Comparison of ENCODE assay signal across 25 mouse cellular contexts in genomic region chr2:121447006-121447405, GRCm38 (mm10). TPM values are rescaled to one million over a fixed set of nuclear protein-coding genes. Genes with fewer than 3 reads are reported as not detected.
DNase-seq lines count a peak whose midpoint lies in the region; TF ChIP-seq lines count a peak whose summit lies in the region.
"Had no signal": no experiment of that assay in that cellular context is flagged by ENCODE, and none has a peak within 500 bp of the region (broad histone marks: within the 10 kb centered on the region; RNA-seq: fewer than 3 reads in every experiment).

No protein-coding gene starts in this region.

- H3K27me3 ChIP-seq in MEL (ENCODE audit: control insufficient read depth in 1 of 2, insufficient read depth in 2 of 2, low read length in 2 of 2) (no peaks in the 10 kb centered on the region), myocyte (ENCODE audit: control insufficient read depth, insufficient read depth, insufficient read length) (no peaks in the 10 kb centered on the region)

- H3K36me3 ChIP-seq in MEL (ENCODE audit: control insufficient read depth in 1 of 2, insufficient read depth in 2 of 2, low read length in 2 of 2) = peaks cover 0 to 30% of the 10 kb centered on the region in 2 experiments; a peak in 2 of 4 replicates
- H3K36me3 ChIP-seq in myocyte (ENCODE audit: control insufficient read depth, insufficient read depth) = peaks cover 7% of the 10 kb centered on the region

- TF ChIP-seq POLR2A in MEL (IDR thresholded peaks at IDR 0.05; ENCODE audit: control insufficient read depth in 1 of 2, insufficient read depth in 1 of 2, low read depth in 1 of 2, low read length in 2 of 2, poor library complexity in 1 of 2) = no peak
- TF ChIP-seq POLR2A in myocyte (IDR thresholded peaks at IDR 0.05; ENCODE audit: insufficient read length, low read depth) = no peak

- H3K9me3 ChIP-seq in MEL (replicated peaks; ENCODE audit: insufficient read depth, low read length) = no peaks in the 10 kb centered on the region
- H3K9me3 ChIP-seq: forebrain, embryonic 10.5 days; forebrain, embryonic 13.5 days; G1E; hindbrain, embryonic 10.5 days; hindbrain, embryonic 13.5 days had no signal

- no peak for TF ChIP-seq CTCF in MEL (IDR thresholded peaks at IDR 0.05 in 2 of 3, conservative IDR thresholded peaks at IDR 0.05 in 1 of 3; ENCODE audit: control insufficient read depth in 1 of 3, insufficient read depth in 1 of 3, low read depth in 2 of 3, low read length in 3 of 3, poor library complexity in 1 of 3, severe bottlenecking in 1 of 3)

- peak overlapping the region; percentile 95 for H3K4me2 ChIP-seq in myocyte (ENCODE audit: low read depth)
- H3K4me2 ChIP-seq: forebrain, embryonic 13.5 days; hindbrain, embryonic 13.5 days had no signal

- H3K4me1 ChIP-seq in MEL (ENCODE audit: control insufficient read depth in 1 of 2, insufficient read depth in 2 of 2, low read length in 2 of 2) = peaks cover 18 to 39% of the 10 kb centered on the region in 2 experiments

- TF ChIP-seq EP300 in MEL (IDR thresholded peaks at IDR 0.05; ENCODE audit: low read depth in 1 of 2, low read length in 2 of 2) = peak; percentile 4 to 5; a peak in 1 of 4 replicates

- peak; percentile 56 for DNase-seq in heart, adult 11 months
- no peak for DNase-seq in heart, adult 8-10 months (ENCODE audit: low spot score)
- DNase-seq in 416B (ENCODE audit: low read depth) (peak; percentile 84), MEL (ENCODE audit: low read depth, low spot score) (peak; percentile 86)
- DNase-seq in adrenal gland, postnatal 25 days = no peak
- no peak for DNase-seq in embryo, embryonic 10.5 days (ENCODE audit: low spot score)
- DNase-seq: adrenal gland, postnatal 10 days; B cell, adult 2 months; cerebellum, adult 11 months; cerebellum, adult 2 months; cerebellum, adult 9-11 months; cerebellum, postnatal 25 days; gastrocnemius, postnatal 10 days; heart, adult 18-20 months; kidney, adult 18-20 months had no signal

- H3K79me2 ChIP-seq in MEL (ENCODE audit: control insufficient read depth, insufficient read depth, low read length, poor library complexity) (peaks cover 17% of the 10 kb centered on the region), myocyte (ENCODE audit: control insufficient read depth, insufficient read depth) (peaks cover 22% of the 10 kb centered on the region)

- H3ac ChIP-seq in myocyte (ENCODE audit: control insufficient read depth, insufficient read length) = no peak overlapping the region

- peak overlapping the region; percentile 1 to 59; a peak in 2 of 4 replicates for H3K4me3 ChIP-seq in MEL (ENCODE audit: control insufficient read depth in 1 of 2, insufficient read depth in 1 of 2, low read depth in 2 of 2, low read length in 2 of 2)
- no peak overlapping the region for H3K4me3 ChIP-seq in myocyte
- H3K4me3 ChIP-seq: forebrain, embryonic 10.5 days; forebrain, embryonic 13.5 days; hindbrain, embryonic 10.5 days; hindbrain, embryonic 13.5 days had no signal

- H3K9ac ChIP-seq in MEL (ENCODE audit: control insufficient read depth, low read depth, low read length, poor library complexity, severe bottlenecking) = no peak overlapping the region
- H3K9ac ChIP-seq: forebrain, embryonic 13.5 days; hindbrain, embryonic 13.5 days had no signal

- H3K27ac ChIP-seq in MEL (ENCODE audit: control insufficient read depth, low read depth, low read length) = peak overlapping the region; percentile 37; the same call in 1 of the 2 replicates
- H3K27ac ChIP-seq: forebrain, embryonic 10.5 days; forebrain, embryonic 13.5 days; hindbrain, embryonic 10.5 days; hindbrain, embryonic 13.5 days had no signal

- no peak for TF ChIP-seq RAD21 in MEL (IDR thresholded peaks at IDR 0.05; ENCODE audit: low read depth, low read length)

TF ChIP-seq in MEL, 35 proteins besides CTCF, POLR2A, EP300 and RAD21 (continues in another document):
- no peak for TF ChIP-seq MYB (IDR thresholded peaks at IDR 0.05; ENCODE audit: low read depth, low read length)
- 0 out of 2 replicates have a peak, but pooled peaks have one; percentile 18 for TF ChIP-seq TBP (IDR thresholded peaks at IDR 0.05; ENCODE audit: low read depth, low read length)
- no peak for TF ChIP-seq E2F4 (IDR thresholded peaks at IDR 0.05; ENCODE audit: borderline replicate concordance, low read depth, low read length)
- TF ChIP-seq RCOR1 (IDR thresholded peaks at IDR 0.05; ENCODE audit: low read depth, low read length) = peak; percentile 47; the same call in 1 of the 2 replicates
- TF ChIP-seq GABPA (IDR thresholded peaks at IDR 0.05; ENCODE audit: low read depth, low read length) = no peak
- TF ChIP-seq SIN3A (IDR thresholded peaks at IDR 0.05; ENCODE audit: low read length) = peak; percentile 55; the same call in 1 of the 2 replicates
- peak; percentile 53; the same call in 1 of the 2 replicates for TF ChIP-seq ETS1 (IDR thresholded peaks at IDR 0.05; ENCODE audit: low read depth, low read length)
- TF ChIP-seq USF2 (IDR thresholded peaks at IDR 0.05; ENCODE audit: borderline replicate concordance in 1 of 2, insufficient read depth in 1 of 2, low read depth in 1 of 2, low read length in 2 of 2) = no peak
- TF ChIP-seq MAX (IDR thresholded peaks at IDR 0.05; ENCODE audit: low read length) = peak; percentile 58
- 0 out of 2 replicates have a peak, but pooled peaks have one; percentile 17 for TF ChIP-seq USF1 (IDR thresholded peaks at IDR 0.05; ENCODE audit: low read depth, low read length)
- TF ChIP-seq ZNF384 (IDR thresholded peaks at IDR 0.05; ENCODE audit: low read depth, low read length) = peak; percentile 49; the same call in 1 of the 2 replicates
- TF ChIP-seq CHD2 (IDR thresholded peaks at IDR 0.05; ENCODE audit: low read length) = no peak
- TF ChIP-seq JUND (IDR thresholded peaks at IDR 0.05; ENCODE audit: low read depth, low read length) = peak; percentile 59; the same call in 1 of the 2 replicates

TF ChIP-seq in myocyte, 11 proteins besides CTCF, POLR2A, EP300 and RAD21:
- TF ChIP-seq MYOD1 (IDR thresholded peaks at IDR 0.05; ENCODE audit: control insufficient read depth in 1 of 3, insufficient read length in 2 of 3, low read depth in 2 of 3) = no peak
- TF ChIP-seq MYOG (IDR thresholded peaks at IDR 0.05; ENCODE audit: control insufficient read depth in 1 of 3, insufficient read depth in 1 of 3, insufficient read length in 2 of 3, low read depth in 2 of 3) = no peak
- TF ChIP-seq TCF3 (IDR thresholded peaks at IDR 0.05; ENCODE audit: insufficient read length, low read depth) = no peak
- no peak for TF ChIP-seq USF1 (IDR thresholded peaks at IDR 0.05; ENCODE audit: low read depth)
- TF ChIP-seq E2F4 (IDR thresholded peaks at IDR 0.05; ENCODE audit: insufficient read depth) = no peak
- TF ChIP-seq POLR2AphosphoS2 (IDR thresholded peaks at IDR 0.05; ENCODE audit: insufficient read length, low read depth) = no peak
- TF ChIP-seq REST (IDR thresholded peaks at IDR 0.05; ENCODE audit: insufficient read depth, insufficient read length) = no peak
- TF ChIP-seq MAX (IDR thresholded peaks at IDR 0.05; ENCODE audit: low read depth) = no peak
- TF ChIP-seq CEBPB (IDR thresholded peaks at IDR 0.05; ENCODE audit: insufficient read depth, poor library complexity, severe bottlenecking) = no peak
- TF ChIP-seq SRF (IDR thresholded peaks at IDR 0.05; ENCODE audit: control insufficient read depth, insufficient read length, low read depth) = no peak
- TF ChIP-seq TCF12 (IDR thresholded peaks at IDR 0.05; ENCODE audit: insufficient read depth, poor library complexity, severe bottlenecking) = no peak

RNA-seq across cellular contexts. Expression of gene Serf2, which starts 2.0 kb away (rescaled TPM):
- 100 to 1,000 TPM; 360 to 469 (median 411) TPM for total RNA-seq in heart, adult 8-10 months (2022)
- total RNA-seq in MEL (2012; rRNA removed) = 352 and 370 TPM in 2 replicates
- 100 to 1,000 TPM in 1 of 2 experiments, not detected in 1; 469 TPM for polyA plus RNA-seq in MEL (2012; ENCODE audit: insufficient read depth in 1 of 2, insufficient read length in 2 of 2, low read depth in 1 of 2, low replicate concordance in 2 of 2, missing spikeins in 1 of 2)
- polyA plus RNA-seq in myocyte (2012; fragmentation: generic; extraction: Trizol) = 891 TPM
- total RNA-seq in adrenal gland, postnatal 25 days (2021) = 351 and 386 TPM in 2 replicates

RNA-seq across cellular contexts. Expression of gene Ell3, which starts 2.9 kb away (rescaled TPM):
- total RNA-seq in heart, adult 8-10 months (2022) = under 1 TPM in 1 of 4 experiments, not detected in 3; 0.34 TPM
- total RNA-seq in MEL (2012; rRNA removed) = not detected in 2 replicates
- polyA plus RNA-seq in MEL (2012; ENCODE audit: insufficient read depth in 1 of 2, insufficient read length in 2 of 2, low read depth in 1 of 2, low replicate concordance in 2 of 2, missing spikeins in 1 of 2) = not detected
- 0.05 TPM for polyA plus RNA-seq in myocyte (2012; fragmentation: generic; extraction: Trizol)
- total RNA-seq in adrenal gland, postnatal 25 days (2021) = 0.49 TPM in 1 of 2 replicates, not detected in the other
- total RNA-seq: common myeloid progenitor, adult 5-6 weeks; G1E; gastrocnemius, adult 18-20 months; gastrocnemius, postnatal 10 days had no signal
- polyA plus RNA-seq: cerebellum, adult 2 months had no signal

RNA-seq across cellular contexts. Expression of gene Hypk, which starts 6.1 kb away (rescaled TPM):
- 10 to 100 TPM; 18.2 to 25.0 (median 22.6) TPM for total RNA-seq in heart, adult 8-10 months (2022)
- 8.5 and 17.6 TPM in 2 replicates for total RNA-seq in MEL (2012; rRNA removed)
- polyA plus RNA-seq in MEL (2012; ENCODE audit: insufficient read depth in 1 of 2, insufficient read length in 2 of 2, low read depth in 1 of 2, low replicate concordance in 2 of 2, missing spikeins in 1 of 2) (10 to 100 TPM in 1 of 2 experiments, not detected in 1; 79.7 TPM), myocyte (2012; fragmentation: generic; extraction: Trizol) (26.4 TPM)
- 42.9 and 106 TPM in 2 replicates for total RNA-seq in adrenal gland, postnatal 25 days (2021)

RNA-seq across cellular contexts. Expression of gene Serinc4, which starts 9.6 kb away (rescaled TPM):
- total RNA-seq in heart, adult 8-10 months (2022) = under 1 TPM in 2 of 4 experiments, not detected in 2; 0.13 to 0.17 TPM
- 0.75 and 1.2 TPM in 2 replicates for total RNA-seq in MEL (2012; rRNA removed)
- polyA plus RNA-seq in MEL (2012; ENCODE audit: insufficient read depth in 1 of 2, insufficient read length in 2 of 2, low read depth in 1 of 2, low replicate concordance in 2 of 2, missing spikeins in 1 of 2) (under 1 TPM in 1 of 2 experiments, not detected in 1; 0.38 TPM), myocyte (2012; fragmentation: generic; extraction: Trizol) (0.32 TPM)
- 0.30 TPM in 1 of 2 replicates, not detected in the other for total RNA-seq in adrenal gland, postnatal 25 days (2021)
- total RNA-seq: gastrocnemius, adult 18-20 months; heart, adult 18-20 months had no signal
- polyA plus RNA-seq: activated CD4-positive, CD25-positive, alpha-beta regulatory T cell, adult 4 months; G1E; intestine, embryonic 16.5 days had no signal

RNA-seq across cellular contexts. Expression of gene Mfap1b, which starts 26.9 kb away (rescaled TPM):
- total RNA-seq in heart, adult 8-10 months (2022) = 10 to 100 TPM; 28.3 to 37.4 (median 32.5) TPM
- total RNA-seq in MEL (2012; rRNA removed) = 17.2 and 20.3 TPM in 2 replicates
- polyA plus RNA-seq in MEL (2012; ENCODE audit: insufficient read depth in 1 of 2, insufficient read length in 2 of 2, low read depth in 1 of 2, low replicate concordance in 2 of 2, missing spikeins in 1 of 2) (10 to 100 TPM in 1 of 2 experiments, not detected in 1; 19.1 TPM), myocyte (2012; fragmentation: generic; extraction: Trizol) (13.1 TPM)
- 34.5 and 40.5 TPM in 2 replicates for total RNA-seq in adrenal gland, postnatal 25 days (2021)

Comparison
In these comparisons a context has a peak if more than half of its experiments do, and no peak if none do; other contexts are left out.
1. DNase-seq: peak in heart, adult 11 months (single experiment), 416B (single experiment) and MEL (single experiment); none in heart, adult 8-10 months (single experiment), adrenal gland, postnatal 25 days (single experiment) and embryo, embryonic 10.5 days (single experiment).